Mouse (Mus musculus): ENCODE measurements around the gene Zfp651.

DNA sequence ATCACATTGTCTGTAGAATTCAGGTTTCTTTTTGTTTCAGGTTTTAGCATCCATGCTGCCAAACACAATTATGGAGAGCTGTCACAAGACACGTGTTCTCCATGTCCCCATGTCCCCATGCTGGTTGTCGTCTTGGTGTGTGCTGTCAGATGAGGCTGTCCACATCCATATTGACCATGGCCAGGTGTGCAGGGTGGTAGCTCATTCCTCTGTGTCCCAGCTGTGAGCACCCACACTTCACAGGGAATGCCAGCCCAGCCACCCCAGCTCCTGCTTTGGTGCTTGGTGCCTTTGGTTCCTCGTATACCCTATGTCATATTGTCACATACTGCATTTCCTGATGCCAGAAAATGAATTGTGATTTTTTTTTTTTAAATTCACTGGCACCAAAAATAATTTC lies 4.5 kb upstream of the Zfp651 start:
- no peak for TF ChIP-seq POLR2A (IDR thresholded peaks at IDR 0.05; ENCODE audit: low read depth, low read length)
- TF ChIP-seq CTCF (IDR thresholded peaks at IDR 0.05; ENCODE audit: extremely low read depth, insufficient read depth, insufficient read length, insufficient replicate concordance) = no peak
